Mouse (Mus musculus) thymus, postnatal 4 days (tissue): Measurements from ENCODE around the gene Gpr180.
A peak's percentile ranks its signal among the peaks of the same experiment; 100 is the strongest.
"Not testable (repeated sequence)": the region's sequence is repeated elsewhere in the genome, so short reads cannot be mapped to it uniquely, and the experiment has no call there.

ENCODE experiments used
- DNase-seq: peaks from one replicate; pipeline ENCODE4 v3.0.0; 2021

Gene Gpr180

DNA sequence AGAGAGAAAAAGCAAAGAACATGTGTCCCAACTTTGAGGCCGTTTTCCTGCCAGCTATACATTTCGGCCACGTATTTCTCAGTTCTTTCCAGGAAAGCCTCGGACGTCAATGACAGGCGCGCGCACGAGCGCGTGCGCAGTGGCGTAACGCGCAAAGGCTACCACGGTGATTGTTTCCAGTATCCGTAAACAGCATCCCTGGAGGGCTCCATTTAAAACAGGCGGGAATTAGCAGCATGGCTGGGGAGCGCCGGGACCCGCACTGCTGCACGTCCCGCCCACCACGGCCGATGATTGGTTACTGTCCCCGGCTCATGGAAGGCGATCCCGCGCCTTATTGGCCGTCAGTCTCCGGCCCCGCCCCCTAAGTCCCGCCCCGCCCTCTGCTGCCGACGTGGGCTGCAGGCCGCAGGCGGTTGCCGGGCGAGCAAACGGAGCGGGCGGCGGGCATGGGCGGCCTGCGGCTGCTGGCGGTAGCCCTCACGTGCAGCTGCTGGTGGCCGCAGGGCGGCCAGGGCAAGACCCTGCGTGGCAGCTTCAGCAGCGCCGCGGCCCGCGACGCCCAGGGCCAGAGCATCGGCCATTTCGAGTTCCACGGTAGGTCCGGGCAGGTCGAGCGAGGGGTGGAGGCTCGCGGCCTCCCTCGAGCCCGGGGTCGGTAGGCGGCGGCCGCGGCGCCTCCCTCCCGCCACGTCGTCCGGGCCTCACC, at the start of gene Gpr180:
Gpr180 (plus strand) TSS at position 415 of the 709 bp plus-strand sequence.
- peak; percentile 98 for DNase-seq

DNA sequence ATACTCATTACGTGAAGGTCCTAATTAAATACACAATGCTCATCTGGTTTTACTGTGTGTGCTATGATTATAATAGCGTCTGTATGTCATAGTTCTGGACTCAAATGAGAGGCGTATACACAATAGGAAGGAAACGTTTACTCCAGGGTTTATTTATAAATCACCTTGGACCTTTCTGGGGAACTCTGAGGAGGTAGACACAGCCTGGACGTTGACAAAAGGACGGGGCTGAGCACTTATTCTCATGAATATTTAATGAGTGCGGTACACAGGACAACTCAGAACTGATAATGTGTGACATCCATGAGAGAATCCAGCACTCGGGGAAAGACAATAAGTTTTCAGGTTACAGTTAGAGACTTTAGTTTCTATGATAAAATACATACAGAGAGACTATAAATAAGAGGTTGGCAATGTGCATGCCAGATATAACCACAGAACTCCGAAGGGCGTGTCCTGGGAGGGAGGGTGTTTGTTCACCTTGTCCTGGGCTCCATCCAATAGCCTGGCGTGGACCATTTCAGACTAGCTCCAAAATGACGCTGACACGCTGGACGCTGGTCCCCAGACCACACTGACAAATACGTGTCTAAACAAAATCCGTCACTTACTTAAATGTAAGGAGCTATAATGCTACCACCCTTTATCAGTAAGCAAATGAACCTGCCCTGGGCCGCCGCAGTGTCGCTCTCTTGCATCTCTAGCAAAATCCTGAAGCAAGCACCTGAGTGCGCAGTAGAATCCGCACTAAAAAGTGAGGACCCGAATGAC, 48.3 kb upstream of the Gpr180 start:
- no peak for DNase-seq

DNA sequence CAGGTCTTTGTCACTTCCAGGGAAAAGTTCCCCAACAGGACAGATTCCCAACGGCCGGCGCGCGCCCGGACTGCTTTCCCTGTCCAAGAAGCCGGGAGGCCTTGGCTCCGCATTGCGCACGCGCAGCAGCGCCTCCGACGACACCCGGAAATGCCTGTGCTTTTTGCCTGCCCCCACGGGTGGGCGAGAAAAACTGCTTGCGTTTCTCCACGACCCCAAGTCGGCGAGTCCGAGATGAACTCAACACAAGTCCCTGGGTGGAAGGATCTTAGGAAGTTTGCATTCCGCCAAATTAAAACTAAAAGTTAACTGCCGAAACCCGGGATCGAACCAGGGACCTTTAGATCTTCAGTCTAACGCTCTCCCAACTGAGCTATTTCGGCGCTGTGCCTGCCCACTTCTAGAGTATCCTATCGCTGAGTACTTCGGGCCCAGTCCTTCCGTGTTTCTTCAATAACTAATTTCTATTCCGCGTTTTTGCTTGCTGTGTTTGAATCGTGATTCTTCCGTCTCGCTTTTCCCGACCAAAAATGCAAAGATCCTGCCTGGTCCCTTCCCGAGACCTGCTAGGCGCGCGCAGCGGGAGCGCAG, 47.6 kb upstream of the Gpr180 start:
- peak; percentile 94 for DNase-seq

DNA sequence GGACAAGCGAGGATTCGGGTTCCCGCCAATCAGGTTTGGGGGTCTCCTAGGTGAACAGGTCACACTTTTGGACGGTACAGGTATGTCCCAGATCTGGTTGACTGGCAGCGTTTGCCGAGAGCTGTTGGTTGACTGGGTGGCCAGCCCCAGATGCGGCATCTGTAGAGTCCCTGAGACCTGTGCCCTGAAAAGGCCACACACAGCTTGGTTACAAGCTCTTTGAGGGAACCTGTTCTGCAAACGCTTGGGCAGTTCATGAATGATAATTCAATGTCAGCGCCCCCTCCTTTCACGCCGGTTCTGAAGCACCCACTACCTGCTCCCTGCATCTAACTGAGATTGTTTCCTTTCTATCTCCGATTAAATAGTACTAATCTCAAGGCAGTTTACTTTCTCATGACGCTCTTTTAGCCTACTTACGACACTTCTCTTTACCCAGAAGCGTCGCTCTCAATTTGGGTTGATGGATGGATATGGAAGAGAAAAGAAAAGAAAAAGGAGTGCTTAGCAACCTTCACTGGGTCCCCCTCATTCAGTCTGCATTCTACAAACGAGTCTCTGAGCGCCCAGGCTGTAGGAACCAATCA, 47.1 kb upstream of the Gpr180 start:
- no peak for DNase-seq

DNA sequence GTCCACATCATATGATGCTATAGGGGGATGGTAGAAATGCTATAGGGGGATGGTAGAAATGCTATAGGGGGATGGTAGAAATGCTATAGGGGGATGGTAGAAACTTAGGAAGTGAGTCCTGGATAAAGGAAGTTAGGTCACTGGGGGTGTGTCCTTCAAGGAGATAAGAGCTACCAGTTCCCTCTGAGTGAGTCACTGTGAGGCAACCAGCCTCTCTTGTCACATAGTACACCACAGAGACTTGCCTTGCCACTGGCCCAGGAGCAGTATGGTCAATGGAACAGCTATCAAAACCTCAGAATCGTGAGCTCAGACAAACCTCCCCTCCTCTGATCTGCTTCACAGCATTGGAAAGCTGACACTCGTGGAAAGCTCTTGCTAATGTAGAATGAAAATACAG, 38.7 kb upstream of the Gpr180 start:
- no peak for DNase-seq

DNA sequence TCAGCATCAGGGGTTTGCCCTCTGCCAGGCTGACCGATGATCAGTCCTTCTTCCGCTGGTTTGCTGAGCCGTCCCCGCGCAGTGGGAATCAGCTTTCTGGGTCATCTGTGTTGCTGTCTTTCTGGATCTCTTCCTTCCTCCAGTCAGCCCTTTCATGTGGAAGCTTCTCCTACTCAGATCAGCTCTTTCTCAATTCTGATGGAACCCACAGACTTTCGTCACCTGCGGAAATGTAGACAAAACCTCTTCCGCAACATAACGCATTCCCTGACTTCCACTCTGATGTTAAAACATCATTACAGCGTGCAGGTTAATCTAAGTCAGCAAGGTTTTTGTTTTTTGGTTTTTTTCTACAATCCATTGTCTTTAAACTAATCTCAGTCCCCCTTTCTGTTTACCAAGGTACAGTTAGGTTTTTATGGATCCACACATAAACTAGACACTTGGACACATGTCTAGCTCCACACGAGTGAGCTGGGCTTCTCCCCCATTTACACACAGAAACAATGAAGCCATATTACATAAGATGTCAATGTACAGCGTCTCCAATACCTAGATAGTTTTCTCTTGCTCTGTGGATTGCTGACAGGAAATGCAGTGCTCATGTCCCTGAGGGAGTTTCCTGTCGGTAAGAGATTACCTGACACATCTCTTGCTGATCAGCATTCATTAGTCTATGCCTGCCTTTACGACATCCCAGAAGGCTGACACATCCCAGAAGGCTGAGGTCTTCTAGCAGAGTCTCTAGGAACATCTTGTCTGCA, 35.5 kb upstream of the Gpr180 start:
- DNase-seq = no peak

DNA sequence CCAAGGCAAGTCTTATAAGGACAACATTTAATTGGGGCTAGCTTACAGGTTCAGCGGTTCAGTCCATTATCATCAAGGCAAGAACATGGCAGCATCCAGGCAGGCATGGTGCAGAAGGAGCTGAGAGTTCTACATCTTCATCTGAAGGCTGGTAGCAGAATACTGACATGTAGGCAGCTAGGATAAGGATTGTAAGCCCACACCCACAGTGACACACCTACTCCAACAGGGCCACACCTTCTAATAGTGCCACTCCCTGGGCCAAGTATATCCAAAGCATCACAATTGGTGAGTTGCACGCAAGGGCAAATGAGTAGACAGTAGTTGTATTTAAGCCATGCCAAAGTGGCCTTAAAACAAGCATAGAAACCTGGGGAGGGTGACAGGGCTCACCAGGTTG, 29.5 kb upstream of the Gpr180 start:
- not testable (repeated sequence) for DNase-seq

DNA sequence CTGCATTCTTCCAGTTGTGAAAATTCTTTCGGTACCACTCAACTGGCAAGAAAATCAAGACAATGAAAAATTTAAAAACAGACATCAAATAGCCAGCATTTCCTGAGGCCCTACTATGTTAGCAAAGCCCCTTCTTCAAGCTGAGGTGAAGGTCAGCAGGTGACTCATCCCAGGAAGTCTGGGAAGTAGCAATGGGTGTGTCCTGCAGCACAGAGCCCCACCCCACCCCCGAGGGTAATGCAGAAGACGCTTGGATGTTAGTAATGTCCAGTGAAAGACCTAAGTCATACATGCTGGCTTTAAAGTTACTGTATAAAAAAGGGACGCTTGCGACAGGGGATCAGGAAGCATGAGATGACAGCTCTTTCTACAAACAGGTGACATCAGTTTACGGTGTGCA, 23.8 kb upstream of the Gpr180 start:
- DNase-seq = no peak

DNA sequence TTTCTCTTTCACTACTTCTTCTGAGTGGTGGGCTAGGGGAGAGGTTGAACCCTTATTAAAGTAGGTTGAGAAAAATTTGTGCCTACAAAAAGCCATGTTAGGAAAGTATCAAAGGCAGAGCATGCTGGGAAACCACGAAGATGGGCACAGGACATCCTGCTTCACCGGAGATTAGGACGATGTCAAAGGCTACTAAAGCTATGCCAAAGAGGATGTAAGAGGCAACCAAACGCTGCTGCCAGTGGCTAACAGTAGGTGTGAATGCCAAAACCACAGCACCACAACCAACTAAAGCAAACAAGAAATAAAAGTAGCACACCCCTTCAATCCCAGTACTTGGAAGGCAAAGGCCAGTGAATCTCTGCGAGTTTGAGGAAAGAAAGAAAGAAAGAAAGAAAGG, 12.8 kb upstream of the Gpr180 start:
- no peak for DNase-seq

DNA sequence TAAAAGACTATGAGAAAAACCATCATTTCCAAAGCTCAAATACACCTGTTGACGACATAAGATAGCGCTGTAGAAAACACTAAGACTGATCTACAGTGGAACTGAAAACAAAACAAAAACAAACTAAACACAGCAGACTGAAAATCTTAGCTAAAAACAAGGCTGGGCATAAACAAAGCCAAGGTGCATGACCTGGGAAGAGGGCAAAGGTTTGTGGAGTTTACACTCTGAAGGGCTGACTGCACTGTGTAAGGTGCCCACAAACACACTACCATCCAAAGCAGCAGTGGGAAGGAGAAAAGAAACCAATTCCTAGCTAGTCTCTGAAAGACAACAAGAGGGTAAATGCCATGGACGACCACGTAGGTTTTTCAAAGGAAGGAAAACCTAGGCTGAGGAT, 12.2 kb upstream of the Gpr180 start:
- no peak for DNase-seq

DNA sequence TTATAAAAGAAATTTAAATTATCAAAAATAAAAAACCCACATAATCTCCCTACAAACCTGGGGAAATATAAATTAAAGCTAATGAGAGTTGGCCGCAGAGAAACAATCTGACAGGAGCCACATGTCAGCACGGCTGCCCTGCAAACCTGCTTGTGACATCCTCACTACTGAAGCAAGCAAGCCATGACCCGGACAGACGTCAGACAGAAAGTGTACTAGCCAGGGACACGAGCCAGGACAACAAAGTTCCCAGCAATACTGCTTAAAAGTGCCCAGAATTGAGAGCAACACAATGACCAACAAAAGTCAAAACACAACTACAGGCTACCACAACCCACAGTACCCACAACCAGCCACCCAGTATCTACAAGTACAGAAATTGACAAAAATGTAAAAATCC, 10.7 kb upstream of the Gpr180 start:
- no peak for DNase-seq

DNA sequence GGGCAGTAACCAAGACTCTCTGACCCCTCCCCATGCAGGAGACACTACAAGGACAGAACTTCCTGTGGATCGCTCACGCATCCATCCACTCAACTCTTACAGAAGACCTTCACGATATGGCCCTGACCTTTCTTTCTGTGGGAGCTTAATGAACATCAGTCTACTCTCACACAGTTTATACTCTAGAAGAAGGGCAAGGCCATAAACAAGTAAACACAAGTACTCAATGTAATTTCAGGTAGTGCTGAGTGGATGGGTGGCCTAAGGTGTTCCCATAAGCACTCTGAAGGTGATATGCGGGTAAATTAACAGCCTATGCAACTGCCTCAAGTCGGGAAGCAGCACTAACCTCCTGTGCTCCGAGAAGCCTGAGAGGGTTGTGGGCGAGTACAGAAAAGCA, 5.5 kb upstream of the Gpr180 start:
- no peak for DNase-seq

DNA sequence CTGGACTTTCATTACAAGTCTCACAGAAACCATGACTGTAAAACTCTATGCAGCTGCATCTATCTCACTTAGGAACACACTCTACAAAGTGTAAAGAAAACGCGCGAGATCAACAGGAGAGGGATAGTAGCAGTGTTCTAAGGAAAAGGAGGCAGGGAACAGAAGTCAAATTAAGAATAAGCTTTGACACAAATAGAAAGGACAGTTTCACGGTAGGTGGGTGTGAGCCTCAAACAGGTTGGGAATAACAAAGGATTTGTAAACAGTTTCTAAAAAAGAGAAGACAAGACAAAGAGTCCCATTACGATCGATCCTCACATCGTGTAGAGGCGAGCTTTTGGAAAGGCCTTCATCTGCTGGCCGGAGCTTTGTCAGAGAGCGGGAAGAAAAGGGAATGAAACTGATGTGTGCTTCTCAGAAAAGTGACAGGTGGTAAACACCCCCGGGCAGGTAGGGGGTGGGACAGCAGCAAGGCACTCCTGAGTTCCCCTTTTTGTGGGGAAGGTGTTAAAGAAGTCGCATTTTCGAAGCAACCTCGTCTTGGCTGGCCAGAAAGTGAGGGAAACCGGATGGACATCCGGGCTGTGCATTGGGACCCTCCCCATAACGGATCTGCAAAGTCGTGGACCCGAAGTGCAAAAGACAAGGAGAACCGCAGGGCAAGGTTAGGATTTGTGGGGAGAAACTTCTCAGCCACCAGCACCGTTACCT, 4.9 kb upstream of the Gpr180 start:
- DNase-seq = no peak

DNA sequence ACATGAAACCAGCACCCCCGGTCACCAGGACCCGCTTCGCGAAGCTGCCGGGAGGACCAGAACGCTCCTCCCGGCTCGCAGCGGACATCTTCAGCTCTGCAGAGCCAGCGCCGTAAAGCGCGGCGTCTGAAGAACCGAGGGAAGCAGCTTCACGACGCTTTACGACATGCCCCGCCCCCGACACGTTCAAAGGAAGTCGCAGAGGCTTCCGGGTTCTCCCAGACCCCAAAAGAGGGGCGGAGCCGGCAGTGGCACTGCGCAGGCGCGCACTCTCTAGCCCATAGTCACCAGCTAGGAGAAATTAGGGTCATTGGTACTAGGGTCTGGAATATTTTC, 4.3 kb upstream of the Gpr180 start, which contains the start of gene Tgds:
Tgds (minus strand) TSS at position 114 of the 336 bp plus-strand sequence.
- peak; percentile 99 for DNase-seq

DNA sequence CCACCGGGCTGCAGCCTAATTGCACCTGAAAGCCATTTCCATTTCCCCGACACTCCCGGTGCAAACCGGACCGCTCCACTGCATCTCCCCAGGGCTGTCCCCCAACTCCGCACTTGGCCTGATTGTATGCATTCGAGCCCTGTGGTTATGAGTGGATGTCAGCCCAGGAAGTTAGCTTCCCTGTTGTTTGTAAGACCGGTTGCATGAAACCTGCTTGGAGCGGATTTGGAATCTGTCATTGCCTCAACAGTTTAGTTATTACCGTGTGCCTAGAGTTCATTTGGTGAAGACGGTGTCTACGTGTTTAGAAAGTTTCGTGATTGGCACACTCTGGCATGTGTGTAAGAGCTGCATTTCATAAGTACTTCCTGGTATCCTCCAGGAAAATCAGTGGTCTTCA, 529 bp downstream of the Gpr180 start:
- no peak for DNase-seq

DNA sequence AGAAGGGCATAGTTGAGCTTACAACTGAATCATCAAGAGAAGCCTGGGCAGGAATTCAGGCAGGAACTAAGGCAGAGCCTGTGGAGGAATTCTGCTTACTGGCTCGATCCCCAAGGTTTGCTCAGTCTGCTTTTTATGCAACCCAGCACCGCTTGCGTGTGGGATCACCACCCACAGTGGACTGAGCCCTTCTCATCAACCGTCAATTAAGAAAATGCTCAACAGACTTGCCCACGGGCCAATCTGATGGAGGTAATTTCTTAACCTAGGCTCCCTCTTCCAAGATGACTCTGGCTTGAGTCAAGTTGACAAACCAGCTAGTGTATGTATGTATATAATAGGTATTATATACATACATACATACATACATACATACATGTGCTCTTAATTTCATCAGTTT, 5.3 kb downstream of the Gpr180 start:
- DNase-seq = no peak

DNA sequence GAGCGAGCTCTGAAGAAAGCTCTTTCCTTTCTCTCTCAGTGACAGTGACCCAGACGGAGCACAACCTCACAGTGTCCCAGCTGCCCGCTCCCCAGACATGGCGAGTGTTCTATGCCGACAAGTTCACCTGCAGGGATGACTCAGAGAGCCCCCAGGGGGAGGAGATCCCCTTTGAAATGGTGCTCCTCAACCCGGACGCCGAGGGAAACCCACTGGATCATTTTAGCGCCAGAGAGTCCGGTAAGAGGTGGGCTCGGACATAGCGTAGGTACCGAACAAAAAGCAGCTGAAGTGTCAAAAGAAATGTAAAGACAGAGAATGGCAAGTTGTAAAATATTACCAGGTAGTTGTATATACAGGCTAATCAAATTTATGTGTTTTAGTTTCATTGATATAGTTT, 11.1 kb downstream of the Gpr180 start:
- DNase-seq = no peak

DNA sequence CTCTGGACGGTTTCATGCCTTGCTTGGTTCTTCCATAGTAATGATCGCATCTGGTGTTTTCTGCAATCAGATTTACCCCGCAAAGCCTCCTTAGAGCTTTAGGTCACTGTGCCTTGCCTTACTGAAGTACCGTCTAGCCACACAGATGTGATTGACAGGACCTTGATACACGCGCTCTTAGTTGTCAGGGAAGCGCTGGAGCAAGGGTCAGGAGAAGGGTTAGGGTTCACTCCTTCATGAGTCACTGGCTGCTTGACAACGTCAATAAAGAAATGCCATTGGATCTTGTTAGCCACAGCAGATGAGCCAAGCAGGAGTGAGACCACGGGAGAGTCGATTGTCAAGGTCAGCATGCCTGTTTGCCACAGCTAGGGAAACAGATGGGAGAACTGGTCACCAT, 11.6 kb downstream of the Gpr180 start:
- DNase-seq = no peak

DNA sequence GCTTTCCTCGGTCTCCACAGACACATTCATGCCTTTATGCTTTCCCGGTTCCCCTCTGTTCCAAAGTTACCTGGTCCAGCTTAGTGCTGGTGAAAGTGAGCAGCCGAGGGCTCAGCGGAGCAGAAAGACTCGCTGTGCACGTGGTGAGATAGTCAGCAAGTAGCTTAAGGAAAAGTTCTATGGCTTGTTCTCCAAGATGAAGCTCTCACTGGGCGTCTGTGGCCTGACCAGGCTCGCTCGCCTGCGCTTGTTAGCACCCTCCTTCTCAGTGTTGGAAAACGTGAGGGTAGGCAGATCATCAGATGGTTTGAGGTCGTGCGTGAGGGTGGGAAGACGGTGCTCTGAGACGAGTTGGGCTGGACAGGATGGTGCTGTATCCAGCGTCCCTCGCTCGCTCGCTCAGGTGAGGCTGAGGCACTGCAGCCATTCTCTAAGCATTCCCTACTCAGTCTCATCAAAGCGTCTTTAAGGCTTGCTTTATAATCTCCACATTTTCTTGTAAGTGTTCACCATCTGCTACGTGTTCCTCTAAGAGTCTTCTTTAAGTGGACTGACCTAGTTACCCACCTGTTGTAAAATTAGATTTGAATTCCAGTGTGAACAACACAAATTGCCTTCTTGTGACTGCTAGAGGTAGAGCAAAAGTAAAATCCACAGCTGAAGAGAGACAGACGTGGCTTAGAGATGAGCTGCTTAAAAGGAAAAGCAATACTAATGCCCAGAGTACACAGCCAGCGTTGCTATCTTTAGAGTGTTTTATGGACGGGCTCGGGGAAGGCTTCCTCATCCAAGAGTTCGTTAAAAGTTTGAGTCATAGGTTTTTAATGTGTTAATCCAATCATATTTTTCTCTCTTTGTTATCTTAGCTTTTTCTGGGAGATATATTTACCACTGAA, 13.9 kb downstream of the Gpr180 start:
- no peak for DNase-seq

DNA sequence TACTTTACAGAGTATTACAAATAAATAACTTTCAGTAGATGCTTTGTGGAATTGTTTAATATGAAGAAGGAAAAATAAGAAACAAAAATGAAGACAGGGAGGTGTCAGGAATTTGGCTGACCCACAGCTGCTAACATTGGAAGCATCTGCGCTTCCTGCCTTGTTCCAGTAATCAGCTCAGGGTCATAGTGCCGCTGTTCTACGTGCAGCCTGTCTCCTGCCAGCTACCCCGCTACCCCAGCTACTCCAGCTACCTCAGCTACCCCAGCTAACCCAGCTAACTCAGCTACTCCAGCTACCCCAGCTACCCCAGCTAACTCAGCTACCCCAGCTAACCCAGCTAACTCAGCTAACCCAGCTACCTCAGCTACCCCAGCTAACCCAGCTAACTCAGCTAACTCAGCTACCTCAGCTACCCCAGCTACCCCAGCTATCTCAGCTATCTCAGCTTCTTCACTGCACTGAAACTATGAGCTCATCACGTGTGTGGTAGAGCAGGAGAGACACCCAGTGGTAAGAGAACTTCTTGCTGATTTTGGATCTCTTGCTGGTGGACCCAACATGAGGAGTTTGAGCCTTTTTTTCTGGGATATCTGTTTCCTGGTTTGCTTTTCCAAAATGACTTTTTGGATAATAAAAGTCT, 14.8 kb downstream of the Gpr180 start:
- no peak for DNase-seq

DNA sequence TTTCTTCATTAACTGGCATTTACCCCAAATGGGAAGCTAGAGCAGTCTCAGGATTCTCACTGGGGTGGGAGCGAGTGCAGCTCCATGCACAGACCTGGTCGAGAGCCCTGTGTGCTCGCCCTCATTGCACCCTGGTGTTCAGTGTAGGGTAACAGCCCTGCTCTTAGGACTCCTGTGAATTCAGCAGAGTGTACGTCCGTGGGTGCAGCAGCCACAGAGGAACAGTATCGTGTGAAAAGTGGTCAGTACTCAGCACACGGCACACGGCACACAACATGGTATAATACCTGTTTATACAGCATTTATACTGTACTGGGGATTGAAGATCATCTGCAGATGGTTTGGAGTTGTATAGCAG, 15.3 kb downstream of the Gpr180 start:
- DNase-seq = no peak
